Mouse (Mus musculus) intestine, postnatal 0 days (tissue): ENCODE results near the gene Efcab2. TPM values are rescaled to one million over a fixed set of nuclear protein-coding genes. Genes with fewer than 3 reads are reported as not detected.

Experiments used
- ATAC-seq: fragments of 200-750 bp; cut with Nextera tagmentation; 2 replicates; pipeline ENCODE4 v1.8.0; 2017; ENCODE audit warnings: mild to moderate bottlenecking, moderate TSS enrichment, moderate library complexity
- H3K27ac ChIP-seq: fragments of 300-500 bp; sonication (generic); 2 replicates; pipeline ENCODE4 v1.5.1; 2014; ENCODE audit warnings: mild to moderate bottlenecking, low read depth, low read length, moderate library complexity
- H3K27me3 ChIP-seq: fragments of 300-500 bp; sonication (generic); replicated peaks from 2 replicates; pipeline ENCODE4 v1.6.1; 2014; ENCODE audit warnings: low read length, mixed read lengths; ENCODE audit not compliant: control insufficient read depth, insufficient read depth
- H3K36me3 ChIP-seq: fragments of 300-500 bp; sonication (generic); 2 replicates; pipeline ENCODE4 v1.6.1; 2014; ENCODE audit warnings: mild to moderate bottlenecking, moderate library complexity; ENCODE audit not compliant: control insufficient read depth, insufficient read depth
- H3K4me1 ChIP-seq: fragments of 300-500 bp; sonication (generic); replicated peaks from 2 replicates; pipeline ENCODE4 v1.6.1; 2014; ENCODE audit warnings: antibody characterized with exemption, low read length, mixed read lengths; ENCODE audit not compliant: control insufficient read depth, insufficient read depth
- H3K4me2 ChIP-seq: fragments of 300-500 bp; sonication (generic); replicated peaks from 2 replicates; pipeline ENCODE4 v1.6.1; 2014; ENCODE audit warnings: low read depth, mild to moderate bottlenecking, moderate library complexity
- H3K4me3 ChIP-seq: fragments of 300-500 bp; sonication (generic); 2 replicates; pipeline ENCODE4 v1.5.1; 2014; ENCODE audit warnings: low read depth, low read length
- H3K9ac ChIP-seq: fragments of 300-500 bp; sonication (generic); 2 replicates; pipeline ENCODE4 v1.6.1; 2014; ENCODE audit warnings: mild to moderate bottlenecking, low read depth, low read length
- H3K9me3 ChIP-seq: fragments of 300-500 bp; sonication (generic); 2 replicates; pipeline ENCODE4 v1.6.1; 2016; ENCODE audit warnings: mixed run types; ENCODE audit not compliant: control insufficient read depth
- CTCF ChIP-seq: sonication (generic); IDR thresholded peaks from 2 replicates; pipeline ENCODE4 v1.5.1; 2016; ENCODE audit warnings: low read depth, mild to moderate bottlenecking, control low read depth, antibody characterized with exemption, moderate library complexity
- WGBS: fragments of 180-500 bp; shearing (Covaris S2); extraction: QIAGEN DNeasy Blood & Tissue Kit; methylation state at CpG from one replicate; pipeline ENCODE4 v1.1.7; 2014; 5-methylcytosine and 5-hydroxymethylcytosine counted together
- polyA plus RNA-seq: library from polyadenylated mRNA; unstranded; fragments of >200 nt; fragmentation: Nextera tagmentation; extraction: Ambion mirVana; gene quantifications from 2 replicates; pipeline ENCODE4 v1.2.1, GENCODE M21; 2015

Gene Efcab2
- polyA plus RNA-seq, 1 experiment from 2014 or later: 7.9 TPM

- no peaks in the 10 kb centered on the region for H3K4me1 ChIP-seq
- no peak overlapping the region for H3K4me2 ChIP-seq
- H3K4me3 ChIP-seq: no peak overlapping the region
- TF ChIP-seq CTCF: no peak
- H3K9me3 ChIP-seq: no peaks in the 10 kb centered on the region
- 62% methylated on average over 2 of the region's 2 CpGs for WGBS
- no peak overlapping the region for H3K9ac ChIP-seq
- ATAC-seq: no peak
- no peaks in the 10 kb centered on the region for H3K27me3 ChIP-seq
- no peak overlapping the region for H3K27ac ChIP-seq
- no peaks in the 10 kb centered on the region for H3K36me3 ChIP-seq
These were observed 52.1 kb downstream of the Efcab2 start for GRCm38 (mm10) chr1:178458029-178458428.

GRCm38 (mm10) chr1:178463712-178464111 lies 57.8 kb downstream of the Efcab2 start:
- H3K27me3 ChIP-seq: no peaks in the 10 kb centered on the region
- H3K4me1 ChIP-seq: no peaks in the 10 kb centered on the region
- no peak overlapping the region for H3K4me3 ChIP-seq
- 0% methylated on average over 2 of the region's 2 CpGs for WGBS
- H3K27ac ChIP-seq: no peak overlapping the region
- H3K9ac ChIP-seq: no peak overlapping the region
- TF ChIP-seq CTCF: peak; percentile 97
- peak; percentile 93 for ATAC-seq
- no peaks in the 10 kb centered on the region for H3K36me3 ChIP-seq
- H3K9me3 ChIP-seq: no peaks in the 10 kb centered on the region
- no peak overlapping the region for H3K4me2 ChIP-seq

- 0 out of 2 replicates have a peak, but pooled peaks have one; percentile 43 for ATAC-seq
- H3K27ac ChIP-seq: no peak overlapping the region
- TF ChIP-seq CTCF: no peak
- H3K4me1 ChIP-seq: no peaks in the 10 kb centered on the region
- H3K4me3 ChIP-seq: no peak overlapping the region
- no peaks in the 10 kb centered on the region for H3K9me3 ChIP-seq
- no peak overlapping the region for H3K4me2 ChIP-seq
- no peaks in the 10 kb centered on the region for H3K36me3 ChIP-seq
- WGBS: 45% methylated on average over 4 of the region's 4 CpGs
- H3K27me3 ChIP-seq: no peaks in the 10 kb centered on the region
- no peak overlapping the region for H3K9ac ChIP-seq
These were observed 58.3 kb downstream of the Efcab2 start for GRCm38 (mm10) chr1:178464140-178464539.

- Histone ChIP-seq H3K36me3 (no peaks in the 10 kb centered on the region), H3K27ac (no peak overlapping the region), H3K4me2 (no peak overlapping the region), H3K9ac (no peak overlapping the region), H3K4me1 (no peaks in the 10 kb centered on the region), H3K9me3 (no peaks in the 10 kb centered on the region), H3K27me3 (no peaks in the 10 kb centered on the region), H3K4me3 (no peak overlapping the region)
- no peak for ATAC-seq
- no peak for TF ChIP-seq CTCF
- WGBS: 71% methylated on average over 6 of the region's 6 CpGs
These were observed 61.7 kb downstream of the Efcab2 start for GRCm38 (mm10) chr1:178467594-178467993.

GRCm38 (mm10) chr1:178468280-178468679 lies 62.4 kb downstream of the Efcab2 start:
- Histone ChIP-seq H3K27me3 (no peaks in the 10 kb centered on the region), H3K4me1 (no peaks in the 10 kb centered on the region), H3K4me3 (no peak overlapping the region), H3K4me2 (no peak overlapping the region), H3K9me3 (no peaks in the 10 kb centered on the region), H3K27ac (no peak overlapping the region), H3K36me3 (no peaks in the 10 kb centered on the region), H3K9ac (no peak overlapping the region)
- TF ChIP-seq CTCF: peak; percentile 77
- WGBS: 8% methylated on average over 2 of the region's 2 CpGs
- no peak for ATAC-seq

GRCm38 (mm10) chr1:178483854-178484253 lies 78.0 kb downstream of the Efcab2 start:
- Histone ChIP-seq H3K36me3 (no peaks in the 10 kb centered on the region), H3K27ac (no peak overlapping the region), H3K9me3 (no peaks in the 10 kb centered on the region), H3K9ac (no peak overlapping the region), H3K27me3 (no peaks in the 10 kb centered on the region), H3K4me1 (no peaks in the 10 kb centered on the region), H3K4me2 (no peak overlapping the region), H3K4me3 (no peak overlapping the region)
- ATAC-seq: no peak
- no peak for TF ChIP-seq CTCF
